Mouse (Mus musculus): Measurements from ENCODE around the gene B4galt3. TPM values are rescaled to one million over a fixed set of nuclear protein-coding genes. Genes with fewer than 3 reads are reported as not detected.
A peak's percentile ranks its signal among the peaks of the same experiment; 100 is the strongest.

Gene B4galt3
- polyA plus RNA-seq, 1 experiment from 2014 or later: 113 TPM

DNA sequence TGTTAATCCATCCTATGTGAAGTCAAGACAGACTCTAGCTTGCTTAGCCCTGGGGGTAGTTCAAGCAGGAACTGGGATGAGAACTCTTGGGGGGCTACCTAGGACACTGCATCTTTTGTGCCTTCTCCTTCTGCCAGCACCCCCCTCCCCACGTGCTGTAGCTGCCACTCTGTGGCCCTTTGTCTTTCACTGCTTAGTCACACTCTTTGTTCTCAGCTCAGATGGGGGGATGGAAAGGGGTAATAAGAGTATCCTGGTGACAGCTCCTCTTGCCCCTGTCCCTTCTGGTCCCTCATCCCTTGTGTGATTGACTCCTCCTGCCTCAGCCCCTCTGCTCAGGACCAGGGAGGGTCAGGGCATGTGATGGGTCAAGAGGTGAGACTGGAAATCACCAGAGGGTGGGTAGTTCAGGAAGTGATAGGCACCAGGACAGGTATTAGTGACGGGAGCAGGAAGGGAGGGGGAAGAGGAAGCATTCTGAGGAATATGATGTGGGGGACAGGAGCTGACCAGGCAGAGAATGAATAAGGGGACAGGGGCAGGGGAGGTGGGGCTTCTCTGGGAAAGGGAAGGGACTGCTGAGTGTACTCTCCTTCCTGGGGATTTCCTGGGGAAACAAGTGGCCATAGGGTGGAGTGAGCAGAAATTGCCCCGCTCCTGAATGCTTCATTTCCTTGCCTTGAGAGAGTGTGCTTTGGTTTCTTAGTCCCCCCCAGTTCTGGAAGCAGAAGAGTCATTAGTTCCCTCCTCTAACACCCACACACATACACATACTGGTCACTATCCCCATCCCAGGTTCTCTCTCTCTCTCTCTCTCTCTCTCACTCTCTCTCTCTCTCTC lies 21.5 kb upstream of the B4galt3 start:
- Histone ChIP-seq H3K4me3 (ENCODE audit: low read depth, low read length) (no peak overlapping the region), H3K27ac (ENCODE audit: low read length) (no peak overlapping the region), H3K4me1 (ENCODE audit: control insufficient read depth, insufficient read depth, low read length) (peaks cover 33% of the 10 kb centered on the region), H3K36me3 (ENCODE audit: control insufficient read depth, insufficient read depth, low read length) (no peaks in the 10 kb centered on the region; the same call in 1 of the 2 replicates), H3K4me2 (ENCODE audit: low read length) (no peak overlapping the region), H3K27me3 (ENCODE audit: control insufficient read depth, insufficient read depth, low read depth, low read length) (no peaks in the 10 kb centered on the region), H3K9ac (ENCODE audit: low read depth, low read length) (no peak overlapping the region), H3K9me3 (replicated peaks; ENCODE audit: control insufficient read depth, low read length, poor library complexity, severe bottlenecking) (no peaks in the 10 kb centered on the region)
- 32% methylated on average over 3 of the region's 3 CpGs for WGBS
- no peak for ATAC-seq

DNA sequence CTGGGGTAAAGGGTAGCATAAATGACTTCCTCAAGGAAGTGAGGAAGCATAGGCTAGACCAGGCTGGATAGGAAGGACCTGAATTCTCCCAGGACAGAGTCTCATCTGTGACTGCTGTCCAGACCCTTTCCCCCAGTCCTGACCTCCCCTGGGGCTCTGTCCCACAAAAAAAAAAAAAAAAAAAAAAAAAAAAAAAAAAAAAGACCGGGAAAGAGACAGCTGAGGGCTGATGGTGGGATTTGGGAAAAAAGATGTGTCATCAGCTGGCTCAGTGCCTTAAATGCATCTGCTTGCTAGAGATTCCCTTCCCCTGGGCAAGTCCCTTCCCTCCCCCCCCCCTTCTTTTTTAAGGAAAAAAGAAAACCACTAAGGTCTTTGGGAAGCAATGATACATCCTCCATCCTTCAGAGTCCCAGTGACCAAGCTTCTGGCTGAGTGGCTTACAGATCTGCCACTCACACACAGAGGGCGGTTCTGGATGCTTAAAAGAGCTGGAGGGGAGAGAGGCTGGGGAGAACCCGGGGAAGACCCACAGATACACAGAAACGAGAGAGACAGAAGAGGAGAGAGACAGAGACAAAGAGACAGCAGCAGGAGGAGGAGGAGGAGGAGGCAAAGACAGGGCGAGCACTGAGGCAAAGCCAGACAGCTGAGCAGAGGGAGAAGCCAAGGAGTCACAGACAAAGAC lies 20.1 kb upstream of the B4galt3 start, which contains the start of gene Adamts4:
Adamts4 (plus strand) TSS at position 509 of the 688 bp plus-strand sequence.
- Histone ChIP-seq H3K4me3 (ENCODE audit: low read depth, low read length) (peak within 1 kb of the TSS; percentile 34), H3K27ac (ENCODE audit: low read length) (peak within 1 kb of the TSS; percentile 53), H3K4me2 (ENCODE audit: low read length) (peak within 1 kb of the TSS; percentile 53), H3K36me3 (ENCODE audit: control insufficient read depth, insufficient read depth, low read length) (no peaks in the 10 kb centered on the region), H3K4me1 (ENCODE audit: control insufficient read depth, insufficient read depth, low read length) (peaks cover 33% of the 10 kb centered on the region), H3K9ac (ENCODE audit: low read depth, low read length) (peak within 1 kb of the TSS; percentile 61), H3K27me3 (ENCODE audit: control insufficient read depth, insufficient read depth, low read depth, low read length) (no peaks in the 10 kb centered on the region), H3K9me3 (replicated peaks; ENCODE audit: control insufficient read depth, low read length, poor library complexity, severe bottlenecking) (no peaks in the 10 kb centered on the region)
- WGBS: 14% methylated on average over 5 of the region's 5 CpGs
- no peak for ATAC-seq

DNA sequence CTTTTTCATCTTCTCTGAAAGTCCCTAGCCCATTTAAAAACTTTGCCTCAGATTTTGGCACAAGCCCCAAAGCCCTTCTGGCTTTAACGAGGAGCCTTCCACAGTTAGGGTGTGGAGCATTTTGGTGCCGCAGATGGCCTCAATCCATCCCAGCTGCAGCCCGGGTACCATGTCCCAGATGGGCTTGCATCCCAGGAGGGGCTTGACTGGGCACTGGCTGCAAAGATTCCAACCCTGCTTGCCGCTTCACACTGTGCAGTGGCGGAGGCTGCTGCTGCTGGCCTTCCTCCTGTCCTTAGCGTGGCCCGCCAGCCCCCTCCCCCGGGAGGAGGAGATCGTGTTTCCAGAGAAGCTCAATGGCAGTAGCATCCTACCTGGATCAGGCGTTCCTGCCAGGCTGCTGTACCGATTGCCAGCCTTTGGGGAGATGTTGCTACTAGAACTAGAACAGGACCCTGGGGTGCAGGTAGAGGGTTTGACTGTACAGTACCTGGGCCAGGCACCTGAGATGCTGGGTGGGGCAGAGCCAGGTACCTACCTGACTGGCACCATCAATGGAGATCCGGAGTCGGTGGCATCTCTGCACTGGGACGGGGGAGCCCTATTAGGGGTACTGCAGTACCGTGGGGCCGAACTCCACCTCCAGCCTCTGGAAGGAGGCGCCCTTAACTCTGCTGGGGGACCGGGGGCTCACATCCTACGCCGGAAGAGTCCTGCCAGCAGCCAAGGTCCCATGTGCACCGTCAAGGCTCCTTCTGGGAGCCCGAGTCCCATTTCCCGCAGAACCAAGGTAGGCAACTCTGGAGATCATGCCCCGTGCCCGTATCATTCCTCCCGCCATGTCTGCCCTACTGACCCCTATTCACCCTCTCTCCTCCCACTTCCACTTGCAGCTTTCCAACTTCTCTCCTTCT lies 19.2 kb upstream of the B4galt3 start, which contains the start of gene Ndufs2:
Ndufs2 (minus strand) TSS at position 709 of the 914 bp plus-strand sequence.
- H3K9me3 ChIP-seq (replicated peaks; ENCODE audit: control insufficient read depth, low read length, poor library complexity, severe bottlenecking): no peaks in the 10 kb centered on the region
- no peaks in the 10 kb centered on the region for H3K27me3 ChIP-seq (ENCODE audit: control insufficient read depth, insufficient read depth, low read depth, low read length)
- H3K9ac ChIP-seq (ENCODE audit: low read depth, low read length): peak within 1 kb of the TSS; percentile 61
- H3K4me3 ChIP-seq (ENCODE audit: low read depth, low read length): peak within 1 kb of the TSS; percentile 34
- H3K4me1 ChIP-seq (ENCODE audit: control insufficient read depth, insufficient read depth, low read length): peaks cover 27% of the 10 kb centered on the region
- peak within 1 kb of the TSS; percentile 53 for H3K27ac ChIP-seq (ENCODE audit: low read length)
- WGBS: 14% methylated on average over 26 of the region's 26 CpGs
- peak within 1 kb of the TSS; percentile 53 for H3K4me2 ChIP-seq (ENCODE audit: low read length)
- no peaks in the 10 kb centered on the region for H3K36me3 ChIP-seq (ENCODE audit: control insufficient read depth, insufficient read depth, low read length)
- ATAC-seq: no peak

DNA sequence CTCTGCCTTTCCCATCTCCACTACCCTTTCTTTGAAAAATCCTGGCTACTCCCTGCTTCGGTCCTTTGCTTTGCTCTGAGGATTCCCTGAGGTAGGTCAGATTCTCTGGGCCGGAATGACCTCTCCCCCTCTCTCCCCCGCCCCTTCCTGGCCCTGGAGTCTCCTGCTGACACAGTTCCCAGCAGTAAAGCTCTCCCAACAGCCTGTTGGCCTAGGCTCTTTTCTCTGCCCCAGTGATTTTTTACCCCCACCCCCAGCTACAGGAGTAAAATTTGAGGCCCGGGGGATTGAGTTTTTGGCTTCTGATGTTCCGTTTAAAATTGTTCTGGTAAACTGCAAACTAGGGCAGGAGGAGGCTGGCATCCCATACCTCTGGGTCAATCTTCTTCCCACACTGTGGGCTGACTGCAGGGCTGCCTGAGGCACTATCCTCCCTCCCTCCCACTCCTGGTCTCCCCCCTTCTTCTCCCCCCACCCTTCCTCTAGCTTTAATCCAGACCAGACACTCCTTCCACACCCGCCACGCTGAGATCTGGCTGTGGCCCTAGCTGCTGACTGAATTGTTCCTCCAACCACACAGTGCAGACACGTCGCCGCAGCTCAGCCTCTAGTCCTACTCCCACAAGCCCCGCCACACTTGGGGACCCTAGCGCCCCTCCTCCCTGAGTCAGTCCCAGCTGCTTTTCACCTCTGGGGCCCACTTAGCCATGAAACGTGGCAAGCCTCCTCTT lies 18.4 kb upstream of the B4galt3 start:
- WGBS: 5% methylated on average over 13 of the region's 13 CpGs
- Histone ChIP-seq H3K4me3 (ENCODE audit: low read depth, low read length) (peak overlapping the region; percentile 34), H3K27me3 (ENCODE audit: control insufficient read depth, insufficient read depth, low read depth, low read length) (no peaks in the 10 kb centered on the region), H3K27ac (ENCODE audit: low read length) (0 out of 2 replicates have a peak overlapping the region, but pooled peaks have one; percentile 4), H3K9me3 (replicated peaks; ENCODE audit: control insufficient read depth, low read length, poor library complexity, severe bottlenecking) (no peaks in the 10 kb centered on the region), H3K4me2 (ENCODE audit: low read length) (peak overlapping the region; percentile 53), H3K36me3 (ENCODE audit: control insufficient read depth, insufficient read depth, low read length) (no peaks in the 10 kb centered on the region), H3K9ac (ENCODE audit: low read depth, low read length) (peak overlapping the region; percentile 39; the same call in 1 of the 2 replicates), H3K4me1 (ENCODE audit: control insufficient read depth, insufficient read depth, low read length) (peaks cover 22% of the 10 kb centered on the region)
- no peak for ATAC-seq

DNA sequence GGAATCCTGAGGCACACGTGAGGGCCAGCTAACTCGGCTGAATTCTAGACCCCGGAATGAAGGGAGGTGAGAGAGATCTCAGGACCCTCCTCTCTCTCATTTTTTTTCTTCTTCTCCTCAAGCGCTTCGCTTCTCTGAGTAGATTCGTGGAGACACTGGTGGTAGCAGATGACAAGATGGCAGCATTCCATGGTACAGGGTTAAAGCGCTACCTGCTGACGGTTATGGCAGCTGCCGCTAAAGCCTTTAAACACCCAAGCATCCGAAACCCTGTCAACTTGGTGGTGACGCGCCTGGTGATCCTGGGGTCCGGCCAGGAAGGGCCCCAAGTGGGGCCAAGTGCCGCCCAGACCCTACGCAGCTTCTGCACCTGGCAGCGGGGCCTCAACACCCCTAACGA lies 17.7 kb upstream of the B4galt3 start:
- ATAC-seq: no peak
- Histone ChIP-seq H3K27me3 (ENCODE audit: control insufficient read depth, insufficient read depth, low read depth, low read length) (no peaks in the 10 kb centered on the region), H3K27ac (ENCODE audit: low read length) (0 out of 2 replicates have a peak overlapping the region, but pooled peaks have one; percentile 4), H3K4me1 (ENCODE audit: control insufficient read depth, insufficient read depth, low read length) (peaks cover 21% of the 10 kb centered on the region), H3K4me3 (ENCODE audit: low read depth, low read length) (peak overlapping the region; percentile 13; the same call in 1 of the 2 replicates), H3K4me2 (ENCODE audit: low read length) (peak overlapping the region; percentile 53), H3K9me3 (replicated peaks; ENCODE audit: control insufficient read depth, low read length, poor library complexity, severe bottlenecking) (no peaks in the 10 kb centered on the region), H3K36me3 (ENCODE audit: control insufficient read depth, insufficient read depth, low read length) (no peaks in the 10 kb centered on the region), H3K9ac (ENCODE audit: low read depth, low read length) (no peak overlapping the region)
- 47% methylated on average over 17 of the region's 17 CpGs for WGBS

DNA sequence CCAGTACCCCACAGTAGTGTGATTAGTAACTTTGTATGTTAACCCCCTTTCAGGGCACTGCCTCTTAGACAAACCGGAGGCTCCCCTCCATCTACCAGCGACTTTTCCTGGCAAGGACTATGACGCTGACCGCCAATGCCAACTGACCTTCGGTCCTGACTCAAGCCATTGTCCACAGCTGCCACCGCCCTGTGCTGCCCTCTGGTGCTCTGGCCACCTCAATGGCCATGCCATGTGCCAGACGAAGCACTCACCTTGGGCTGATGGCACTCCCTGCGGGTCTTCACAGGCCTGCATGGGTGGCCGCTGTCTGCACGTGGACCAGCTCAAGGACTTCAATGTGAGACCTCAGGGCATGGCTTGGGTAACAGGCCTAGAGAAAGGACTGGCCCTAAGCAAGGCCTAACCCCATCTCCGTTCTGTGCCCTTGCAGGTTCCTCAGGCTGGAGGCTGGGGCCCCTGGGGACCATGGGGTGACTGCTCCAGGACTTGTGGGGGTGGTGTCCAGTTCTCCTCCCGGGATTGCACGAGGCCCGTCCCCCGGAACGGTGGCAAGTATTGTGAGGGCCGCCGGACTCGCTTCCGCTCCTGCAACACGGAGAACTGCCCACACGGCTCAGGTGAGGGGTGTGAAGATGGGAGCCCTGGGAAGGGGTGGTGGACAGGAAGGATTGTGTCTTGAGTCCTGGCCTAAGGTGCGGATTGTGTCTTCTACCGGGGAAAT lies 13.9 kb upstream of the B4galt3 start:
- ATAC-seq: no peak
- Histone ChIP-seq H3K9ac (ENCODE audit: low read depth, low read length) (no peak overlapping the region), H3K4me2 (ENCODE audit: low read length) (no peak overlapping the region), H3K4me1 (ENCODE audit: control insufficient read depth, insufficient read depth, low read length) (peaks cover 8% of the 10 kb centered on the region), H3K9me3 (replicated peaks; ENCODE audit: control insufficient read depth, low read length, poor library complexity, severe bottlenecking) (no peaks in the 10 kb centered on the region), H3K4me3 (ENCODE audit: low read depth, low read length) (no peak overlapping the region), H3K27ac (ENCODE audit: low read length) (no peak overlapping the region), H3K36me3 (ENCODE audit: control insufficient read depth, insufficient read depth, low read length) (no peaks in the 10 kb centered on the region), H3K27me3 (ENCODE audit: control insufficient read depth, insufficient read depth, low read depth, low read length) (no peaks in the 10 kb centered on the region)
- WGBS: 93% methylated on average over 24 of the region's 24 CpGs

DNA sequence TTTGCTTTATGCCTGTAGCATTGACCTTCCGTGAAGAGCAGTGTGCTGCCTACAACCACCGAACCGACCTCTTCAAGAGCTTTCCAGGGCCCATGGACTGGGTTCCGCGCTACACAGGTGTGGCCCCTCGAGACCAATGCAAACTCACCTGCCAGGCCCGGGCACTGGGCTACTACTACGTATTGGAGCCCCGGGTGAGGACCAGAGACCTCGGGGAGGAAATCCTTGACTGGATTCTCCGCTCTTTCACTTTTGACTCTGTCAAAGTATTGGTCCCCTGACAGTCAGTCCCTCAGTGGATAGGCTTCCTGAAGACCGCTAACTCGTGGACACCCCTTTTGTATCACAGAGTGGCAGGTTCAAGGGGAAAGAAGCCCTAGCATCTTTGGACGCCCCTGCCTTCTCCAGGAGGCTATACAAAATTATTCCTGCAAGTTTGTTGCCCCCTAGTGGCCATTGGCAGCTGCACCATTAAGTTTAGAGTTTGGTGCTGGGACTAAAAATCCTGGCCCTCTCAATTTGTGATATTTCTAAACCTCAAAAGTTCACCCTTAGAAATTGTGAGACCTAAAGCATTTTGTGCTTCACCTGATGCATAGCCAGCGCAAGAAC lies 13.1 kb upstream of the B4galt3 start:
- no peaks in the 10 kb centered on the region for H3K9me3 ChIP-seq (replicated peaks; ENCODE audit: control insufficient read depth, low read length, poor library complexity, severe bottlenecking)
- ATAC-seq: no peak
- no peak overlapping the region for H3K4me3 ChIP-seq (ENCODE audit: low read depth, low read length)
- H3K9ac ChIP-seq (ENCODE audit: low read depth, low read length): no peak overlapping the region
- 67% methylated on average over 15 of the region's 15 CpGs for WGBS
- no peak overlapping the region for H3K27ac ChIP-seq (ENCODE audit: low read length)
- H3K4me2 ChIP-seq (ENCODE audit: low read length): no peak overlapping the region
- peaks cover 6% of the 10 kb centered on the region for H3K4me1 ChIP-seq (ENCODE audit: control insufficient read depth, insufficient read depth, low read length)
- no peaks in the 10 kb centered on the region for H3K36me3 ChIP-seq (ENCODE audit: control insufficient read depth, insufficient read depth, low read length)
- no peaks in the 10 kb centered on the region for H3K27me3 ChIP-seq (ENCODE audit: control insufficient read depth, insufficient read depth, low read depth, low read length)

Measured in midbrain, embryonic 16.5 days (tissue).